Mouse (Mus musculus): ENCODE measurements at regions not wholly inside any gene's neighbourhood (a gene's known extent, or its start where the extent isn't known, plus 50 kb on each side); places are given as distances from the start of the nearest gene placed in this dataset.

DNA sequence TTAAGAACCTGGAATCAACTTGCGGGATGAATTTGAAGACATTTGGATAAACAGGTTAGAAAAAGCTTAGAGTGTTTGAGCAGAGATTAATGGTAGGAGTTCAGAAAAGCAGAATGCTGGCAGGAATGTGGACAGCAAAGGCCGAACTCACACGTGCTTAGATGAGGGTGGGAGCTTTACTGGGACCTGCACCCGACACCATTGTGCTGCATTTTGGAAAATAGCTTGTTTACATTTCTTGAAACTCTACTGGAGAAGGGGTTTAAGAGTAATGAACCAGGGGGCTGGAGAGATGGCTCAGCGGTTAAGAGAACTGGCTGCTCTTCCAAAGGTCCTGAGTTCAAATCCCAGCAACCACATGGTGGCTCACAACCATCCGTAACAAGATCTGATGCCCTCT lies 154.9 kb downstream of the Gpat3 start:
- TF ChIP-seq POLR2A (IDR thresholded peaks at IDR 0.05; ENCODE audit: borderline replicate concordance, extremely low read depth, low read depth, low read length) (no peak), CTCF (IDR thresholded peaks at IDR 0.05; ENCODE audit: insufficient read depth, low read length) (no peak)
